Mouse (Mus musculus) limb, embryonic 14.5 days (tissue): ENCODE measurements at regions not wholly inside any gene's neighbourhood (a gene's known extent, or its start where the extent isn't known, plus 50 kb on each side); places are given as distances from the start of the nearest gene placed in this dataset.
"Not testable (repeated sequence)": the region's sequence is repeated elsewhere in the genome, so short reads cannot be mapped to it uniquely, and the experiment has no call there.

Experiments
- ATAC-seq: fragments of 200-750 bp; cut with Nextera tagmentation; 2 replicates; pipeline ENCODE4 v1.8.0; 2017; ENCODE audit warnings: low read depth, moderate number of reproducible peaks, moderate TSS enrichment; ENCODE audit not compliant: low FRiP score
- DNase-seq: peaks from one replicate; pipeline ENCODE4 v3.0.0-alpha.2; 2015; ENCODE audit warnings: low spot score
- H3K27ac ChIP-seq: fragments of 300-500 bp; sonication (generic); replicated peaks from 2 replicates; pipeline ENCODE4 v1.5.1; 2014; ENCODE audit warnings: low read depth, mild to moderate bottlenecking, low read length, moderate library complexity, mixed read lengths
- H3K27me3 ChIP-seq: fragments of 300-500 bp; sonication (generic); 2 replicates; pipeline ENCODE4 v1.6.1; 2014; ENCODE audit warnings: low read length, mixed read lengths; ENCODE audit not compliant: control insufficient read depth, insufficient read depth
- H3K36me3 ChIP-seq: fragments of 300-500 bp; sonication (generic); 2 replicates; pipeline ENCODE4 v1.6.1; 2014; ENCODE audit warnings: mild to moderate bottlenecking, low read length, moderate library complexity, mixed read lengths; ENCODE audit not compliant: control insufficient read depth, insufficient read depth
- H3K4me1 ChIP-seq: fragments of 300-500 bp; sonication (generic); 2 replicates; pipeline ENCODE4 v1.6.1; 2014; ENCODE audit warnings: antibody characterized with exemption, low read length, mixed read lengths; ENCODE audit not compliant: control insufficient read depth, insufficient read depth
- H3K4me2 ChIP-seq: fragments of 300-500 bp; sonication (generic); replicated peaks from 2 replicates; pipeline ENCODE4 v1.6.1; 2014; ENCODE audit warnings: low read depth, mild to moderate bottlenecking, low read length, moderate library complexity; ENCODE audit not compliant: severe bottlenecking
- H3K4me3 ChIP-seq: fragments of 300-500 bp; sonication (generic); replicated peaks from 2 replicates; pipeline ENCODE4 v1.5.1; 2014; ENCODE audit warnings: low read length
- H3K9ac ChIP-seq: fragments of 300-500 bp; sonication (generic); 2 replicates; pipeline ENCODE4 v1.6.1; 2014; ENCODE audit warnings: mild to moderate bottlenecking, low read depth, low read length, moderate library complexity; ENCODE audit not compliant: severe bottlenecking
- H3K9me3 ChIP-seq: fragments of 300-500 bp; sonication (generic); 2 replicates; pipeline ENCODE4 v1.6.1; 2016; ENCODE audit warnings: low read length; ENCODE audit not compliant: control insufficient read depth
- POLR2A ChIP-seq: fragments of 200-500 bp; IDR thresholded peaks from 2 replicates; pipeline ENCODE4 v1.8.0; 2012; ENCODE audit warnings: inconsistent platforms, mild to moderate bottlenecking, moderate library complexity, borderline replicate concordance; ENCODE audit not compliant: insufficient read depth, insufficient read length; ENCODE audit errors: extremely low read depth
- WGBS: fragments of 180-500 bp; shearing (Covaris S2); extraction: QIAGEN DNeasy Blood & Tissue Kit; methylation state at CpG from one replicate; pipeline ENCODE4 v1.1.7; 2014; 5-methylcytosine and 5-hydroxymethylcytosine counted together

DNA sequence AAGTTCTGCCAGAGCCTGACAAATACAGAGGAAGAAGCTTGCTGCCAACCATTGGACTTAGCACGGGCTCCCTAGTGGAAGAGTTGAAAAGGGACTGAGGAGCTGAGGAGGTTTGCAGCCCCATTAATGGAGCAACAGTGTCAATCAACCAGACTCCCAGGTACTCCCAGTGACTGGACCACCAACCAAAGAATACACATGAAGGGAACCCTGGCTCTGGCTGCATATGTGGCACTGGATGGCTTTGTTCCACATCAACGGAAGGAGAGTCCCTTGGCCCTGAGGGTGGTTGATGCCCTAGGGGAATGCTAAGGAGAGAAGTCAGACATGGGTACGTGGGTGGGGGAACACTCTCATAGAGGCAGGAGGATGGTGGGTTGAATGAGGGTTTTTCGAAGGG, 537.6 kb downstream of the Serpinb8 start:
- no peaks in the 10 kb centered on the region for H3K36me3 ChIP-seq
- H3K9me3 ChIP-seq, result no peaks in the 10 kb centered on the region
- H3K4me3 ChIP-seq, result no peak overlapping the region
- 87% methylated on average over 4 of the region's 4 CpGs for WGBS
- no peak overlapping the region for H3K4me2 ChIP-seq
- no peak overlapping the region for H3K9ac ChIP-seq
- DNase-seq (no peak), ATAC-seq (no peak)
- H3K4me1 ChIP-seq, result no peaks in the 10 kb centered on the region
- H3K27me3 ChIP-seq, result no peaks in the 10 kb centered on the region
- H3K27ac ChIP-seq, result no peak overlapping the region
- TF ChIP-seq POLR2A, result no peak

DNA sequence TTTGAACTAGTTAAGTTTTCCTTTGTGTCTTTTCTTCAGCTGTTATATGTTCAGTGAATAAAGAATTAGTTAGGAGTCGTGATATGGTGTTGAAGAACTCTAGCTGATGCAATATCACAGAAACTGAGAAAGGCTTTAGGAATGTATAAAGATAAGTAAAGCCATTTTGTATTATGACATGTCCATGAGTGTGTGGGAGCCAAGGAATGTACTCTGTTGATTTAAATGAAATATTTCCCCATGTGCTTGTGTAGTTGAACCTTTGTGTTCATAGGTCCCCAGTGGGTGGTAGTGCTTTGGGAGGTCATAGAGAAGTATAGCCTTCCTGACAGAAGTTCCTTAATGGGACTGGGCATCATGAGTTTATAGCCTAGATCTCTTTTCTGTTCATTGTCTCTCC, 542.2 kb downstream of the Serpinb8 start:
- Histone ChIP-seq H3K27ac (no peak overlapping the region), H3K4me1 (no peaks in the 10 kb centered on the region), H3K27me3 (no peaks in the 10 kb centered on the region), H3K9me3 (no peaks in the 10 kb centered on the region), H3K9ac (no peak overlapping the region), H3K36me3 (no peaks in the 10 kb centered on the region), H3K4me3 (no peak overlapping the region), H3K4me2 (no peak overlapping the region)
- ATAC-seq, result no peak
- TF ChIP-seq POLR2A, result no peak
- WGBS, result 77% methylated on average over 1 of the region's 1 CpGs
- no peak for DNase-seq

- H3K9me3 ChIP-seq, H3K4me1 ChIP-seq, H3K4me2 ChIP-seq, H3K36me3 ChIP-seq, DNase-seq, H3K9ac ChIP-seq, H3K4me3 ChIP-seq, H3K27me3 ChIP-seq, H3K27ac ChIP-seq, ATAC-seq: not testable (repeated sequence)
- 80% methylated on average over 5 of the region's 5 CpGs for WGBS
These were observed 545.5 kb downstream of the Serpinb8 start for GRCm38 (mm10) chr1:108135346-108135745.

DNA sequence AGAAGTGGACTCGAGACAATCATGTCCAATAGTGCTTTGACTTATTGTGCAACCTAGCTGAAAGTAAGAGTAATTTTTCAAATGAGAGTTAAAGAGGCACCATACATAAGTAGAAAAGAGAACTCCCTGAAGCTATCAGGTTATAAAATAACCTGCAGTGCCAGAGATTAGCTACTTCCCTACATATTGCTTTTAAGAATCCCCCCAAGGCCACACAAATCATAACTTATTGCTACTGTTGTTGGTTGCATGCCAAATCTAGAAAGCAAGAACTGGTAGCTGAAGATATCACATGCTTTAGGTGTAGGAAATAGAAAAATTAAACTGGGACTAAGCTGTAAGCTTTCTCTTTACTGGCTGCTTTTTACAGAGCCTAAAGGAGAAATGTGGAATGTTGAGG, 554.3 kb downstream of the Serpinb8 start:
- TF ChIP-seq POLR2A, result no peak
- H3K9me3 ChIP-seq, result no peaks in the 10 kb centered on the region
- no peak for DNase-seq
- 56% methylated on average over 1 of the region's 1 CpGs for WGBS
- no peak overlapping the region for H3K4me3 ChIP-seq
- no peaks in the 10 kb centered on the region for H3K4me1 ChIP-seq
- no peak for ATAC-seq
- H3K36me3 ChIP-seq, result no peaks in the 10 kb centered on the region
- H3K27me3 ChIP-seq, result no peaks in the 10 kb centered on the region
- H3K9ac ChIP-seq, result no peak overlapping the region
- H3K27ac ChIP-seq, result no peak overlapping the region
- no peak overlapping the region for H3K4me2 ChIP-seq

GRCm38 (mm10) chr1:108181350-108182167, 591.8 kb downstream of the Serpinb8 start:
- H3K9me3 ChIP-seq, result no peaks in the 10 kb centered on the region
- WGBS, result 35% methylated on average over 3 of the region's 3 CpGs
- H3K4me3 ChIP-seq, result no peak overlapping the region
- no peak for TF ChIP-seq POLR2A
- no peak overlapping the region for H3K9ac ChIP-seq
- H3K36me3 ChIP-seq, result no peaks in the 10 kb centered on the region
- H3K27me3 ChIP-seq, result no peaks in the 10 kb centered on the region
- DNase-seq (no peak), ATAC-seq (no peak)
- H3K27ac ChIP-seq, result no peak overlapping the region
- H3K4me2 ChIP-seq, result no peak overlapping the region
- H3K4me1 ChIP-seq, result no peaks in the 10 kb centered on the region
